Mouse (Mus musculus): ENCODE results near the gene Mfsd2b. TPM values are rescaled to one million over a fixed set of nuclear protein-coding genes. Genes with fewer than 3 reads are reported as not detected.

Gene Mfsd2b
- polyA plus RNA-seq, 1 experiment from 2014 or later: 4.5 TPM

DNA sequence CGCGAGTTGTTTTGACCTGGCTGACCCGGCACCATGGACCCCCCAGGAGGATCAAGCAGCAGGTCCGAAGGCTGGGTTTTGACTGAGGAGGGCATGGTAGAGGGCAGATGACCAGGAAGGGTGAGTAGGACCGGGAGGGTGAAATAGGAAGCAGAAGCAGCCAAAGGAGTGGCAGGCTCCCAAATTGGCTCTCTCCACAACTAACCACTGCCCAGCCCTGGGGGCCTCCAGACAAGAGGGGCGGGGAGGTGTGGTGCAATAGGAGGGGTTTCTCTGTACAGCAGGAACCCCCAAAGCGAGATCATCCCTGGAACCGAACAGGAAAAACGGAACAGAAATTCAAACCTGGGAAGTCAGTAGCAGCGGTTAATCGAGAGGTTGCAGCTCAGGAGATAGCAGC, 33.4 kb downstream of the Mfsd2b start:
- 1% methylated on average over 11 of the region's 11 CpGs for whole genome bisulfite sequencing
- H3K27me3 ChIP-seq (replicated peaks): 0 out of 2 replicates have a peak, but pooled peaks cover 20% of the 10 kb centered on the region
- peaks cover 11% of the 10 kb centered on the region for H3K4me1 ChIP-seq
- peak overlapping the region; percentile 79 for H3K4me2 ChIP-seq (replicated peaks)
- no peaks in the 10 kb centered on the region for H3K36me3 ChIP-seq
- H3K9me3 ChIP-seq: no peaks in the 10 kb centered on the region
- H3K4me3 ChIP-seq: peak overlapping the region; percentile 63
- H3K9ac ChIP-seq: peak overlapping the region; percentile 67
- H3K27ac ChIP-seq: no peak overlapping the region
- peak; percentile 6; the same call in 1 of the 2 replicates for ATAC-seq (ENCODE audit: low FRiP score, low read depth)

DNA sequence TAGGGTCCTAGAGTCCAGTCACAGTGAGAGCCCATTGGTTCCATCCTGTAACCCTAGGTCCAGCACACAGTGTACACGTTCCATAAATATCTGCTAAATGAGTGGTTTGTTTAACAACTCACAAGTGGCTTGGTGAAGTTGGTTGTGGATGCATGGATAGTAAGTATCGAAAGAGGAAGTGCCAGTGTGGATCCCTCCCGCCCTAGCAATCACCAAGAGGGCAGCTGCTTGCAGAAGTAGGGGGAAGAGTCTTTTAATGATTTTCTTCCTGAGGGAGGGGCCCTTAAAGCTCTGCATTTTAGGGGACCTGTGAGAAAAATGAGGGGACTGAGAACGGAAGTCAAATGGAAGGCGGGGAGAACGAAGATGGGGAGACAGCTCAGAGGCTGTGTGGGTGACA, 34.1 kb downstream of the Mfsd2b start:
- no peak overlapping the region for H3K4me3 ChIP-seq
- H3K4me2 ChIP-seq (replicated peaks): peak overlapping the region; percentile 79; the same call in 1 of the 2 replicates
- H3K9ac ChIP-seq: no peak overlapping the region

DNA sequence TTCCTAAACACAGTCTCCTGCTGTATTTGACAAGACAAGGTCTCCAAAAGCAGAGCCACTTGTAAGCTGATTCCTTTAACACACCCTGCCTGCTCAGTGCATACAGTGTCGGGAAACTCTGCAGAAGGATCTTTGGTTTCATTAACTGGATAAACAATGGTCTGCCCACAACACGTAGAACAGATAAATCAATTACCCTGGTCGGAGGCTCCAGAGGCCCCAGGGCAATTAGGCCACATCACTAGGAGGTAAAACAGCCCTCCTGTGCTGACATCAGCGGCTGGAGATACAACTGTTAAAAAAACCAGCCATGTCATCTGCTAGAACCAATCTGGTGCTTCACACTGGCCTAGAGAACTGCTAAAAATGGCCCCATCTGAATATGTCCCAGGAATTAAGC, 37.2 kb downstream of the Mfsd2b start:
- H3K27ac ChIP-seq: no peak overlapping the region
- peaks cover 9% of the 10 kb centered on the region; the same call in 1 of the 2 replicates for H3K36me3 ChIP-seq
- ATAC-seq (ENCODE audit: low FRiP score, low read depth): no peak
- no peak overlapping the region for H3K4me2 ChIP-seq (replicated peaks)
- peaks cover 4% of the 10 kb centered on the region for H3K4me1 ChIP-seq
- H3K27me3 ChIP-seq (replicated peaks): 0 out of 2 replicates have a peak, but pooled peaks cover 16% of the 10 kb centered on the region
- no peak overlapping the region for H3K9ac ChIP-seq
- H3K9me3 ChIP-seq: no peaks in the 10 kb centered on the region
- no peak overlapping the region for H3K4me3 ChIP-seq
- 33% methylated on average over 4 of the region's 4 CpGs for WGBS

More for the DNA sequence above, 34.1 kb downstream of the Mfsd2b start:
- Histone ChIP-seq H3K27me3 (replicated peaks) (0 out of 2 replicates have a peak, but pooled peaks cover 20% of the 10 kb centered on the region), H3K27ac (no peak overlapping the region), H3K36me3 (no peaks in the 10 kb centered on the region), H3K9me3 (no peaks in the 10 kb centered on the region), H3K4me1 (peaks cover 11% of the 10 kb centered on the region)
- no peak for ATAC-seq (ENCODE audit: low FRiP score, low read depth)
- WGBS: 57% methylated on average over 6 of the region's 6 CpGs

DNA sequence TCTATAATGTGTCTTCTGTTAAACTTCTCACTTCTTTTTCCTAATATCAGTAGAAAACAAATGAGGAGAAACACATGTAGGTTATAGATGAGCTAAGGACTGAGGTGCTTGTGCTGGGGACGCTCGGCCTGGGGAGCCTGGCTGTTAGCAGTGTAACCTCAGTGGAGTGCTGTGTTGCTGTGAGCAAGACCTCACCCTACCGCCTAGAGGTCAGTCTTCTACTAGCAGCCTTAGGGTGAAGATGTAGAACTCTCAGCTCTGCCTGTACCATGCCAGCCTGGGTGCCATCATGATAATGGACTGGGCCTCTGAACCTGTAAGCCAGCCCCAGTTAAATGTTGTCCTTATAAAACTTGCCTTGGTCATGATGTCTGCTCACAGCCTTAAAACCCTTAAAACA, 46.9 kb downstream of the Mfsd2b start:
- H3K27ac ChIP-seq: no peak overlapping the region
- peaks cover 61% of the 10 kb centered on the region for H3K36me3 ChIP-seq
- H3K4me3 ChIP-seq: no peak overlapping the region
- H3K9me3 ChIP-seq: no peaks in the 10 kb centered on the region
- 73% methylated on average over 3 of the region's 3 CpGs for WGBS
- no peaks in the 10 kb centered on the region for H3K4me1 ChIP-seq
- no peak for ATAC-seq (ENCODE audit: low FRiP score, low read depth)
- H3K9ac ChIP-seq: no peak overlapping the region
- H3K27me3 ChIP-seq (replicated peaks): no peaks in the 10 kb centered on the region
- H3K4me2 ChIP-seq (replicated peaks): no peak overlapping the region

DNA sequence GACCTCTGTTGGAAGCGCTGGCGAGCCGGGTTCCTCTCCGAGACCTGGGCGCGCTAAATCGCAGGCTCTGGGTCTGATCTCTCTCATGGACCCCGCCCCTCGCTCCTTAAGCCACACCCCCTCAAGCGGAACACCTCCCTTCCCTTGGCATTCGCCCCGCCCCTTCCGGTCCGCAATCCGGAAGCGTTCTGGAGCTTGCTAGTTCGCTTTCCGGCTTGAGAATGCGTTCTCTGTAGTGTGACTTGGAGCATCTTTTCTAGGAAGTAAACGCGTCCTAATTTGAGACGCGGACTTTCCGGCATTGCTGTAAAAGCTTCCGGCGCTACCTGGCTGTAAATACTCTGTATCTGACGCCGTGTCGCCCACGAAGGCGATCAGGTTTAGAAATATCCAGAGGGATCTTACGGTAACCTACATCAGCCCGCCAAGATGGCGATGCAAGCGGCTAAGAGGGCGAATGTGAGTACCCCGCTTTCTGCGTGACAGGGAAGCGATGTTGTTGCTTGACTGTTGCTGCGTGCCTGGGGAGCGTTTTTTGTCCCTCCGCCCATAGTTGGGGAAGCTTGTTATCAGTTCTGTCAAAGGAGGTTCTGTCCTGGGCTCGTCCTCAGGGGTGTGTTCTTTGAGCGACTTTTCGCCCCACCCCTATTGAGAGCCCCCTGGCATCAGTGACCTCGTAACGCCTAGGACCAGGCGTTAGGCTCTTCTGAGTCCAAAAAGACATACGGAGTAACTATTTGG, 56.6 kb downstream of the Mfsd2b start, which contains the start of gene Sf3b6:
Gene Sf3b6 (plus strand): TSS at position 184 of the 741 bp plus-strand sequence.
- WGBS: under 1% methylated on average over 49 of the region's 49 CpGs
- Histone ChIP-seq H3K27me3 (replicated peaks) (no peaks in the 10 kb centered on the region), H3K36me3 (peaks cover 22% of the 10 kb centered on the region), H3K27ac (peak within 1 kb of the TSS; percentile 28; the same call in 1 of the 2 replicates), H3K4me2 (replicated peaks) (peak within 1 kb of the TSS; percentile 89), H3K4me3 (peak within 1 kb of the TSS; percentile 78), H3K9ac (peak within 1 kb of the TSS; percentile 73), H3K9me3 (no peaks in the 10 kb centered on the region), H3K4me1 (peaks cover 15% of the 10 kb centered on the region)
- peak; percentile 99 for ATAC-seq (ENCODE audit: low FRiP score, low read depth)

DNA sequence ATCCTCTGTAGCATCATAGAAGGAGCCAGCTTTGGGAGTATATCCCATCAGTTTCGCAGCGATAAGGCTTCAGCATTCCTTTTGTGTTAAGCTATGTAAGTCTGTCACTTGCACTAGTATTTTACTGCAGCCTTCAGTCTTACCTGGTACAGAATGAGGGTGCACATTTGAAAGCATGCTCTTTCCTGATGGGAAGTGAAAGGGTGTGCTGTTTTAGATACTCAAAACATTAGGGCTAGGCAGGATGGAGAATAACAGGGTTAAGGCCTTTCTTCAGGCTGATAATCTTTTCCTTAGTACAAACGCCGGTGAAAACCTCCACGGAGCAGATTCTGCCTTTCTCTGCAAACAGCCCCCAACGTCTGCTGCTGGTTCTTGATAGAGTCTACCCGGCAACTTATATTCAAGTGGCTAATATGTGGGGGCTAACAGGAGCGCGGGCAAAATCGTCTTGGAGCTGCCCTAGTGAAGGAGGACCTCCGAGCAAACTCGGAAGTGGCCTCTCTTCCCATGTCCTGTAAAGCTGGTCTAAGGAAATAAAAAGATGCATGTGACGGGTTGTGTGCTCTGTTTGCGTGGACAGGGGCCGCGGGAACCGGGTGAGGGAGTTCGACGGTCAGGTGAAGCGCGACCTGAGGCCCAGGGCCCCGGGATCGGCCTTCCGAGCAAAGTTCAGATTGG, 57.3 kb downstream of the Mfsd2b start:
- H3K4me3 ChIP-seq: peak overlapping the region; percentile 78
- no peaks in the 10 kb centered on the region for H3K27me3 ChIP-seq (replicated peaks)
- peaks cover 15% of the 10 kb centered on the region for H3K4me1 ChIP-seq
- ATAC-seq (ENCODE audit: low FRiP score, low read depth): peak; percentile 67; the same call in 1 of the 2 replicates
- H3K9me3 ChIP-seq: no peaks in the 10 kb centered on the region
- peak overlapping the region; percentile 89 for H3K4me2 ChIP-seq (replicated peaks)
- H3K27ac ChIP-seq: 0 out of 2 replicates have a peak overlapping the region, but pooled peaks have one; percentile 28
- peak overlapping the region; percentile 61 for H3K9ac ChIP-seq
- H3K36me3 ChIP-seq: peaks cover 18% of the 10 kb centered on the region
- 11% methylated on average over 24 of the region's 24 CpGs for WGBS

DNA sequence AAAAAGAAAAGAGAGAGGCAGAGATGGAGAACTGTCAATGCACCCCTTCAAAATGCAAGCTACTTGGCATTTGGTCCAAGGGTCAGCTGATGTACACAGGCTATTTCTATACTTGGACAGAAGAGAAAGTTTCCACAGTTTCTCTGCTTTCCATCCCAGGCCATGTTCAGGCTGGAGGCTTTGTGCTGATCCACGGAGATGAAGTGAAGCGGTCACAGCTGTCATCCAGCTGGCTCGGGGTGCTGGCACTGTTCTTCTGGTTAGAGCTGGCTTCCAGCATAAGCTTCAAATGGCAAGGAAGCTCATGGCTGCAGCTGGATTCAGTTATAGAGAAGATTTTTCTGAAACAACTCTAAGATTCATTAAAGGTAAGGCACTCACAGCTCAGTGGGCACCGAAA, 60.5 kb downstream of the Mfsd2b start:
- ATAC-seq (ENCODE audit: low FRiP score, low read depth): no peak
- 91% methylated on average over 4 of the region's 4 CpGs for WGBS
- Histone ChIP-seq H3K4me1 (peaks cover 11% of the 10 kb centered on the region), H3K4me2 (replicated peaks) (no peak overlapping the region), H3K9me3 (no peaks in the 10 kb centered on the region), H3K27me3 (replicated peaks) (no peaks in the 10 kb centered on the region), H3K4me3 (no peak overlapping the region), H3K36me3 (no peaks in the 10 kb centered on the region), H3K27ac (no peak overlapping the region), H3K9ac (no peak overlapping the region)

Other genes starting within 250 kb of the Mfsd2b start
- gene Fam228a, start 135.9 kb downstream of the Mfsd2b start, polyA plus RNA-seq (2016; fragmentation: Nextera tagmentation; extraction: Ambion mirVana): 0.43 and 0.45 TPM in 2 replicates
- 6.3 and 6.7 TPM in 2 replicates for gene Pfn4, start 105.3 kb downstream of the Mfsd2b start, polyA plus RNA-seq (2016; fragmentation: Nextera tagmentation; extraction: Ambion mirVana)
- 3.1 and 3.3 TPM in 2 replicates for gene Fam228b, start 105.1 kb downstream of the Mfsd2b start, polyA plus RNA-seq (2016; fragmentation: Nextera tagmentation; extraction: Ambion mirVana)
- gene Sf3b6, start 56.8 kb downstream of the Mfsd2b start, polyA plus RNA-seq (2016; fragmentation: Nextera tagmentation; extraction: Ambion mirVana): 305 and 338 TPM in 2 replicates
- gene Fkbp1b, start 32.8 kb downstream of the Mfsd2b start, polyA plus RNA-seq (2016; fragmentation: Nextera tagmentation; extraction: Ambion mirVana): 39.2 and 56.7 TPM in 2 replicates
- 17.0 and 21.2 TPM in 2 replicates for gene Wdcp, start 31.1 kb downstream of the Mfsd2b start, polyA plus RNA-seq (2016; fragmentation: Nextera tagmentation; extraction: Ambion mirVana)
- 33.5 and 35.4 TPM in 2 replicates for gene Ubxn2a, start 33.3 kb upstream of the Mfsd2b start, polyA plus RNA-seq (2016; fragmentation: Nextera tagmentation; extraction: Ambion mirVana)
- gene Atad2b, start 43.0 kb upstream of the Mfsd2b start, polyA plus RNA-seq (2016; fragmentation: Nextera tagmentation; extraction: Ambion mirVana): 23.6 and 25.9 TPM in 2 replicates